Mouse (Mus musculus) spleen, postnatal 36 days (tissue): ENCODE data around the gene Sorl1.

ENCODE experiments used
- DNase-seq, 2 experiments: peaks; one replicate each; pipeline ENCODE4 v3.0.0; 2022; ENCODE audit warnings: low spot score in 2 of 2, mixed read lengths in 1 of 2

Sorl1 gene

GRCm38 (mm10) chr9:42123713-42124576 is at the start of gene Sorl1:
Sorl1 (minus strand) TSS chr9:42124297.
- peak; percentile 88 for DNase-seq

- DNase-seq: no peak
These were observed 49.7 kb upstream of the Sorl1 start for GRCm38 (mm10) chr9:42173781-42174180.

- no peak for DNase-seq
These were observed 45.4 kb upstream of the Sorl1 start for GRCm38 (mm10) chr9:42169491-42169890.

GRCm38 (mm10) chr9:42169025-42169424 is 44.9 kb upstream of the Sorl1 start:
- DNase-seq: no peak

GRCm38 (mm10) chr9:42164930-42165329 is 40.8 kb upstream of the Sorl1 start:
- DNase-seq: no peak

- no peak for DNase-seq
These were observed 38.9 kb upstream of the Sorl1 start for GRCm38 (mm10) chr9:42163011-42163410.

- no peak for DNase-seq
These were observed 35.3 kb upstream of the Sorl1 start for GRCm38 (mm10) chr9:42159376-42159775.

- no peak for DNase-seq
These were observed 34.6 kb upstream of the Sorl1 start for GRCm38 (mm10) chr9:42158652-42159051.

- DNase-seq: no peak
These were observed 33.9 kb upstream of the Sorl1 start for GRCm38 (mm10) chr9:42157981-42158380.

GRCm38 (mm10) chr9:42156566-42156965 is 32.5 kb upstream of the Sorl1 start:
- DNase-seq: no peak

- no peak for DNase-seq
These were observed 30.6 kb upstream of the Sorl1 start for GRCm38 (mm10) chr9:42154682-42155081.

- DNase-seq: no peak
These were observed 24.7 kb upstream of the Sorl1 start for GRCm38 (mm10) chr9:42148816-42149215.

- DNase-seq: no peak
These were observed 23.9 kb upstream of the Sorl1 start for GRCm38 (mm10) chr9:42148036-42148435.

GRCm38 (mm10) chr9:42146463-42146862 is 22.4 kb upstream of the Sorl1 start:
- DNase-seq: peak; percentile 83

GRCm38 (mm10) chr9:42141549-42142210 is 17.6 kb upstream of the Sorl1 start:
- DNase-seq: peak; percentile 80 to 81

- peak; percentile 43 to 56 for DNase-seq
These were observed 14.3 kb upstream of the Sorl1 start for GRCm38 (mm10) chr9:42138248-42138858.

- no peak for DNase-seq
These were observed 13.5 kb upstream of the Sorl1 start for GRCm38 (mm10) chr9:42137578-42137977.

GRCm38 (mm10) chr9:42130793-42131760 is 7.0 kb upstream of the Sorl1 start:
- peak; percentile 63 to 75 for DNase-seq

GRCm38 (mm10) chr9:42127983-42128382 is 3.9 kb upstream of the Sorl1 start:
- peak; percentile 29 to 41 for DNase-seq

- no peak for DNase-seq
These were observed 1.3 kb upstream of the Sorl1 start for GRCm38 (mm10) chr9:42125262-42125982.

GRCm38 (mm10) chr9:42123204-42123603 is 893 bp downstream of the Sorl1 start:
- no peak for DNase-seq
